Mouse (Mus musculus) midbrain, embryonic 10.5 days (tissue): ENCODE measurements around the gene Foxo6. TPM values are rescaled to one million over a fixed set of nuclear protein-coding genes. Genes with fewer than 3 reads are reported as not detected.

ENCODE experiments used
- polyA plus RNA-seq: library from polyadenylated mRNA; unstranded; fragments of >200 nt; fragmentation: Nextera tagmentation; extraction: Ambion mirVana; gene quantifications from 2 replicates; pipeline ENCODE4 v1.2.1, GENCODE M21; 2016

Foxo6 gene
- polyA plus RNA-seq, 1 experiment from 2014 or later: 0.07 TPM

Other genes starting within 250 kb of the Foxo6 start
- gene AL607142.1, start 222.4 kb downstream of the Foxo6 start, polyA plus RNA-seq: not detected in 2 replicates
- gene Edn2, start 126.1 kb downstream of the Foxo6 start, polyA plus RNA-seq: not detected in 2 replicates
- 36.8 and 46.9 TPM in 2 replicates for gene Scmh1, start 117.9 kb upstream of the Foxo6 start, polyA plus RNA-seq
- gene Slfnl1, start 244.9 kb upstream of the Foxo6 start, polyA plus RNA-seq: 0.10 TPM in 1 of 2 replicates, not detected in the other